In the genomic region with DNA sequence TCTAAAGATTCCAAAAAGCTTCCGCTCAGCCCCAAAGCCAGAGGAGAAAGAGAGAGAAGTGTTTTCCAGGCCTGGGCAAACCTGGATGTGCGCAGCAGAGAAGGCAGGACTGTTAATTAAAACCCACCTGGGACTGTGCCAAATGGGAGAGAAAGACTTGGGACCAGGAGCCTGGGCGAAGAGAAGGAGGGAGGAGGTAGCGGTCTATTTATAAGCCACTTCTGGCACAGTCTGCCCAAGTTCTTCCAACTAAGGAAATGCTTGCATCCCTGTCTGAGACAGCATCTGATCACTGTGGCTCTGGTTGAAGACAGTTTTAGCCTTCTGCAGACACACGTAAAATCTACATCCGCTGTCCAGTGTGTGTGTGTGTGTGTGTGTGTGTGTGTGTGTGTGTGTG, we compare ENCODE assay signal across 8 mouse cellular contexts.
DNase-seq lines count a peak whose midpoint lies in the region; ATAC-seq lines count a peak whose summit lies in the region.

No protein-coding gene starts in this region.

- peak; percentile 10 to 26 for DNase-seq in kidney, adult 8-10 months
- DNase-seq in kidney, adult 18-20 months: no peak
- peak; percentile 68 to 73 for DNase-seq in cerebellum, postnatal 14 days
- DNase-seq in layer of hippocampus, adult 11-12 months (ENCODE audit: low spot score): peak; percentile 64
- peak; percentile 80 to 83 for DNase-seq in right cerebral cortex, adult 2 months (ENCODE audit: low spot score in 2 of 2)
- no peak for DNase-seq in thymus, postnatal 0 days (ENCODE audit: low spot score)
- no peak for DNase-seq in urinary bladder, adult 2 months (ENCODE audit: low spot score)
- no peak for DNase-seq in liver, embryonic 11.5 days (ENCODE audit: low spot score)

- no peak overlapping the region for H3K4me2 ChIP-seq in liver, embryonic 11.5 days

- H3K9me3 ChIP-seq in liver, embryonic 11.5 days (ENCODE audit: control insufficient read depth, low read length): no peaks in the 10 kb centered on the region

- no peak for ATAC-seq in liver, embryonic 11.5 days (replicated peaks; ENCODE audit: low FRiP score)

- H3K27ac ChIP-seq in liver, embryonic 11.5 days (ENCODE audit: low read depth, low read length): no peak overlapping the region

- 76% methylated on average over 6 of the region's 6 CpGs for WGBS in liver, embryonic 11.5 days

- H3K36me3 ChIP-seq in liver, embryonic 11.5 days (ENCODE audit: control insufficient read depth, insufficient read depth, low read length): no peaks in the 10 kb centered on the region

- no peak overlapping the region for H3K4me3 ChIP-seq in liver, embryonic 11.5 days (ENCODE audit: low read depth, low read length)

- H3K4me1 ChIP-seq in liver, embryonic 11.5 days (replicated peaks; ENCODE audit: control insufficient read depth, insufficient read depth, low read length): no peaks in the 10 kb centered on the region

- H3K9ac ChIP-seq in liver, embryonic 11.5 days (ENCODE audit: low read depth, low read length): no peak overlapping the region

- H3K27me3 ChIP-seq in liver, embryonic 11.5 days (replicated peaks; ENCODE audit: control insufficient read depth, insufficient read depth, low read length): no peaks in the 10 kb centered on the region

Comparison
In these comparisons a context has a peak if more than half of its experiments do, and no peak if none do; other contexts are left out.
1. DNase-seq: peak in kidney, adult 8-10 months (2 of 2), cerebellum, postnatal 14 days (2 of 2), layer of hippocampus, adult 11-12 months (single experiment) and right cerebral cortex, adult 2 months (2 of 2); none in kidney, adult 18-20 months (single experiment), thymus, postnatal 0 days (single experiment), urinary bladder, adult 2 months (single experiment) and liver, embryonic 11.5 days (single experiment).